Mouse (Mus musculus): Measurements from ENCODE around the gene Tdo2. TPM values are rescaled to one million over a fixed set of nuclear protein-coding genes. Genes with fewer than 3 reads are reported as not detected.

Tdo2 gene
- total RNA-seq, 2 experiments from 2014 or later = not detected

DNA sequence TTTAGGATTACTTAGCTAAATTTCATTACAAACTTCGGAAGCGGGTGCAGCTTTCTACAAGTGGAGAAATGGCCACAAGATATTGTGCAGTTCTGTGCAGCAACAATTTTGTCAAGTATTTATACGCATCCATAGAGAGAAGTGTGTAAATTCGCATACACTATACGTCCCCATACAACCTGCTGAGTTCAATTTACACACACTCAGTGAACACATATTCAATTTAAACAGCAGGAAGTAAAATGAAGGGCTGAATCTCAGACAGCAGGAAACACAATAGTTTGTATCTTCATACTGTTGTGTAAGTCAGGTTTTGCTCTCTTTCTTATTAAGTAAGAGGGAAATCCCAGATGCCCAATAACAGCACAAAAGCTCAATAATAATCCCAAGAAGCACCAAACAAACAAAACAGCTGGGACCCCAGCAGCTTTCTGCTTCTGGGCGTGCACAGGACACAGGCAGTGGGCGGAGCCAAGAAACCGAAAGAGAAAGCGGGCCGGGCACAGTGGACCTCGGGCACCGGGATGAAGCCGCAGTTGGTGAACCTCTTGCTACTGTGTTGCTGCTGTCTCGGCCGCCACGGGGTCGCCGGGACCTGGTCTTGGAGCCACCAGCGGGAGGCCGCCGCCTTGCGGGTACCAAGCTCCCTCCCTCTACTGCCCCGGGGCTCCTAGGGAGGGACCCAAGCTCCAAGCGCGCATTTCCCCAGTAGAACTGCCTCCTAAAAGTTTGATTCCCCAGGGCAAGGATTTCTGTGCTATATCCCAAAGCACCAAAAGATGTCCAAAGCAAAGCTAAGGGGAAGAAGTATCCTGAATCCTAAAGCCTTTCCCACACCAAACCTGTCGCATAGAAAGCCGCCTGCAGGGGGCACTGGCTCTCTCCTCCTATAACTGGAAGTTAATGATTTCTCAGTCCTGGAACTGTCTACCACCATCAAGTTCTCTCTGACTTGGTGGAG lies 43.6 kb downstream of the Tdo2 start, which contains the start of gene Ctso:
TSS of gene Ctso (plus strand) at position 461 of the 961 bp plus-strand sequence.
- TF ChIP-seq CTCF (IDR thresholded peaks at IDR 0.05) = peak; percentile 84
- H3K27ac ChIP-seq = peak within 1 kb of the TSS; percentile 99
- peak; percentile 91 for DNase-seq
- intact Hi-C loops (cut with DNase I) = no loop called here
- H3K4me3 ChIP-seq = peak within 1 kb of the TSS; percentile 86

DNA sequence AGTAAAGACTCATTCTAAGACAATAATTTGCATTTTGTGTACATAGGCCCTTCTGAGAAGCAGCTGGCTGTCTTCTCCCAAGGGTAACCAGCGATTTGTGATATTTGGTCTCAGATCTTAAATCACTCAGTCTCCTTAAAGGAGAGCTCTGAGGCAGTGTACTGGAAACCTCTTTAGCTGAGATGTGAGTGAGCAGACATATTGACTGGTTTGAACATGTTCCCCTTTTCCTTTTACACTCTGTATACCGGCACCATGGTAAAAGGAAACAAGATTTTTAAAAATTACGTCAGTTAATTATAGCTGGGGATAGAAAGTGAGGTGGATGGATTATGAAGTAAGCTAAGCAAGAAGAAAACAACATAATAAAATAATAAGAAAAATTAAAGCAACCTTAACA lies 44.3 kb downstream of the Tdo2 start:
- H3K4me3 ChIP-seq = no peak overlapping the region
- no peak for TF ChIP-seq CTCF (IDR thresholded peaks at IDR 0.05)
- no peak for DNase-seq
- H3K27ac ChIP-seq = peak overlapping the region; percentile 99
- intact Hi-C loops (cut with DNase I) = no loop called here

DNA sequence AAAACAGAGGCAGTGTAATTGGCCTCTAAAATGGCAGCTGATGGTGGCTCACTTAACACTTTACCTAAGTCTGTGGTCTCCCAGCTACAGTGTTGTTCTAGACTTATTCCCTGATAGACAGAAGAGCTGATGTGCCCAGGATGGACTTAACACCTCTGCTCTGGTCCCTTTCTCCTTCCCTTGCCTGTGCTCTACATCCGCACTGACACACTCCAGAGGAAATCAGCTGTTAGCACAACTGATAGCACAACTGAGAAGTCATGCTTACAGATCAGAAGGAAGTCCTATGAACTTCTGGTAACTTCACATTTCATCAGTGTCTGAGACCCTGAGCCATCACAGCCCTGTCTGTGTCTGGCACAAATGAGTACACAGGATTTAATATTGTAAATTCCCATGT lies 46.9 kb downstream of the Tdo2 start:
- intact Hi-C loops (cut with DNase I) = loop anchor here (10.0 kb wide), 1 partner anchor 894 kb away; the partner anchor contains the start of gene Pdgfc
- no peak overlapping the region for H3K4me3 ChIP-seq

DNA sequence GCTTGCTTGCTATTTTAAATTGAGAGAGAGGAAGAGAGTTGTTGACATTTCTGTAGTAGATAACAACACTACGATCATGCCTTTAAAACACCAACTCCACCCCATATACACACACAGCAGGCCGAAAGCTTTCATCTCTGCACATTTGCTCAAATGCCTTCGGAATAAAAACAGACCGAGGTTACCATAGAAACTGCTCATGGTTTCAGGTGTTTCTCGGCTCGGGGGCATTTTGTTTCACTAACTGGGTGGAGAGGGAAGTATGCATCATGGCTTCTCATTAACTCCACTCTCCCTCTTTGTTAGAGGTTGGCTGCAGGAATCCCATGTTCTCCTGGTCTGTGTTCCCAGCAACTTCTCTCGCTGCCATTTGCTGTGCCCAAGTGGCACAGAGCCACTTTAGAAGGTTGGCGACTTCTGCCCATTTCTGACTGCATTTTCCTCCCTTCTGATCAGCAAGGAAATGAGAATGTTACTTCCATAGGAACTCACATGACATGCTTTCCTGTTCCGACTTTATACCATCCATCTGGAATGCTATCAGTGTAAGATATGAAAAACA lies 49.2 kb downstream of the Tdo2 start:
- H3K27ac ChIP-seq = no peak overlapping the region
- intact Hi-C loops (cut with DNase I) = loop anchor here (10.0 kb wide), 1 partner anchor 892 kb away; the partner anchor contains the start of gene Pdgfc
- TF ChIP-seq CTCF (IDR thresholded peaks at IDR 0.05) = no peak
- no peak for DNase-seq
- no peak overlapping the region for H3K4me3 ChIP-seq

More for the DNA sequence above, 46.9 kb downstream of the Tdo2 start:
- H3K27ac ChIP-seq = no peak overlapping the region
- no peak for DNase-seq
- TF ChIP-seq CTCF (IDR thresholded peaks at IDR 0.05) = no peak

DNA sequence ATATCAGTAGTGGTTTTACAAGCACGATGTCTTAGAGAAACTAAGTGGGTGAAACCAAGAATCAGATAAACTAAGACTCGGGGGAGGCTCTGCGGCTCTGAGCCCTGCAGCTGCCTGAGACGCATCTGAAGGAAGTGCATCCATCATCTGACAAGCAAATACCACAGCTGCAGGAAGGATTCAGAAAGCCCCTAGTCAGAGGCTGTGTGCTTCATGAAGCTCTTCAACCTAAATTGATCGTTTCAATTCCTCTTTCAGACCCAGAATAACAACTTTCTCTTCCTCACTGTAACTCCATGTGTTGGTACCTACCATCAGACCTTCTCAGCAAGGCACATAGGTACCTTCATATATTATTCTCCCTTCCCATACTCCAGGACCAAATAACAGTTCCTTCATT lies 50.1 kb downstream of the Tdo2 start:
- no peak overlapping the region for H3K4me3 ChIP-seq
- no peak overlapping the region for H3K27ac ChIP-seq
- intact Hi-C loops (cut with DNase I) = loop anchor here (10.0 kb wide), 1 partner anchor 891 kb away; the partner anchor contains the start of gene Pdgfc
- DNase-seq = no peak
- TF ChIP-seq CTCF (IDR thresholded peaks at IDR 0.05) = no peak

DNA sequence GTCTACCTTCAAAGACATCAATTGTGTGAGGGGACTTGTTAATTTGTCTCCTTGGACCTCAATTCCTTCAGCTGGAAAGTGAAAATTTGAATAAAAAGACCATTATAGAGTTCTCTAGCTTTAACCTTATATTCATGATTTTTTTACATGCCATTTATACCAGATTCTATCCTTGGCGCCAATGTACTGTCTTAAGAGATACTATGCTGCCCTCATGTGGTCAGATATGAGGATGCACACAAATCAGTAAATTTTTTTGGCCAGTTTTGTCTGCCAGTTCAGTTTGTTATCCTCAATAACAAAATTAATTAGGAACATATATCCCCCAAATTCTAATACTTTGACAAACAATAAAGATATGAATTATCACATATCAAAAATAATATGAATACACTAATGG lies 51.1 kb downstream of the Tdo2 start:
- Histone ChIP-seq H3K4me3 (no peak overlapping the region), H3K27ac (no peak overlapping the region)
- peak; percentile 84 for TF ChIP-seq CTCF (IDR thresholded peaks at IDR 0.05)
- DNase-seq = no peak
- intact Hi-C loops (cut with DNase I) = loop anchor here (5.0 to 10.0 kb wide), 2 partner anchors 890 to 968 kb away; partner anchors contain the start of gene Pdgfc

DNA sequence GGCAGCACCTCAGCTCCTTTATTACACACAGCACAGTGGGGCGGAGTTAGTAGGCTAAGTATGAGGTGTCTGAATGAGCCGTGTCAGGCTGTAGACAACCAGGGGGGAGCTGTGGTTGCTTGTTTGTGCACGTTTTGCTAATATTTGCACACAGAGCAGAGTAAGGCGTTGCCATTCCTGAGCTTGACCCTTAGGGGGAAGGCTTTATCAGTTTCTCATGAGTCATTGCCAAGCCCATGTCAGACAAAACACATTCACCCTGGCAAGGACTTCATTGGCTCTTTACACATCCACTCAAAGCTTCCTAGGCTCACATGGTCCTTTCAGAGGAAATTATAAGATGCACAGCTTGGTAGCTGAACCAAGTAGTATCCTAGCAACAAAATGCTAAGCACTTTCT lies 53.1 kb downstream of the Tdo2 start:
- no peak for TF ChIP-seq CTCF (IDR thresholded peaks at IDR 0.05)
- DNase-seq = no peak
- intact Hi-C loops (cut with DNase I) = loop anchor here (5.0 to 10.0 kb wide), 2 partner anchors 888 to 966 kb away; partner anchors contain the start of gene Pdgfc
- no peak overlapping the region for H3K27ac ChIP-seq
- no peak overlapping the region for H3K4me3 ChIP-seq

DNA sequence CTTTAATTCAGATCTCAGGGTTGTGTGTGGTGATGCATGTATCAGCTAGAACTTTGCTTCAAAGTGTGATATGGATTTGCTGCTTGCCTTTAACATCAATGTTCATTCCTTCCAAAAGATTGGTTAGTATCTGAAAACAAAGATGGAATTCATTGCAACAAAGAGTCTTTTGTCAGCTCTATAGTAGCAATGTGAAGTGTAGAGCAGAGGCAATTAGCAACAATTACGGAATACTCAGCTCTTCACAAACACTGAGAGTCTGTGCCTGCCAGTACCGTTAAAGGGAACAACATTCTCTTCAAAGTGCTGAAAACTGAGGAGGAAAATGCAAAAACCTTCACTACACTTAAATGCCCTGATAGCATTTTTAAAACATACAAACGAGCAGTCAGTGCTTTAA lies 56.3 kb downstream of the Tdo2 start:
- DNase-seq = no peak
- TF ChIP-seq CTCF (IDR thresholded peaks at IDR 0.05) = no peak
- H3K4me3 ChIP-seq = no peak overlapping the region
- intact Hi-C loops (cut with DNase I) = loop anchor here (5.0 to 10.0 kb wide), 2 partner anchors 885 to 962 kb away; partner anchors contain the start of gene Pdgfc
- no peak overlapping the region for H3K27ac ChIP-seq

DNA sequence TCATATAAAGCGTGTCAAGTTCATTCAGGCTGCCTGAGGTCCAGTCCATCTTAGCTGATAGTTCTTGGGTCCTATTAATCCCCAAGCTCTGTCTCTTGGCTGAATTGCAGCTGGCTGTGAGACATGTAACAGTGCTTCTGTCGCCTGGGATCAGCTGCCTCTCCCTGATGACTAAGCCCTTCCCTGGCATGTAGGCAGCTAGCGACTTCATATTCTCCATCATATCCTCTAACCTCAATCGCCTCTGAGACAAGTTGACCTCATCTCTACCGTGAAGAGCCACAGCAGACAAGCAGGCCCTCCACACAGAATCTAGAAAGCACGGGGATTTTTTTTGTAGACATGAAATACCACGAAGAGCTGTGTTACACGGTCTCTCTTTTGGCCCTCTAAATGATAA lies 57.8 kb downstream of the Tdo2 start:
- intact Hi-C loops (cut with DNase I) = no loop called here
- H3K4me3 ChIP-seq = no peak overlapping the region
- no peak overlapping the region for H3K27ac ChIP-seq

DNA sequence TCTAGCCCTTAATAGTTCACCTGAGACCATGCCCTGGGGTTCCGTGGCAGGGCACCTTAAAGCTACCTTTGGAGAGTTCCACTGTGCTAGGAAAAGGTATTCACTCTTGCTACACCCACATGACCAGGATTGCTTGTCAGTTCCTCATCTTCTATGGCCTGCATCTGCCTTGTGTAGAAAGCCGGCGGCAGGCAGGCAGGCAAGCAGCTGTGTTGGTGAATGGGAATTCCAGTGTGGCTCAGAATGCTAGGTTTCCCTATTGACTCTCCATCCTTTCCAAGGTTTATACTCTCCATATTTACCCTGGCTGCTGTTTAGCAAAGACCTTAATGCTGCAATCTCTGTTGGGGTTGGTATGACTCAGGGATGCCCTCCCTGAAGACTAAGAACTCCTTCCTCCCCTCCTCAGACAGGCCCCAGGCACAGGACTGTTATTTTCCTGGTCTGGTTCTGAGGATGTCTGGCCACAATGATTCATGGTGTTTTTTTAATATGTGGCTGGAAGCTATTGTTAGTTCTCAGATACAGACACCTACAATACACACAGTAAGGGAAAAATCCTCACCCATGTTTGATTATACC lies 58.6 kb downstream of the Tdo2 start:
- intact Hi-C loops (cut with DNase I) = no loop called here
- H3K27ac ChIP-seq = no peak overlapping the region
- no peak for TF ChIP-seq CTCF (IDR thresholded peaks at IDR 0.05)
- H3K4me3 ChIP-seq = no peak overlapping the region
- DNase-seq = no peak

More for the DNA sequence above, 57.8 kb downstream of the Tdo2 start:
- DNase-seq = no peak
- TF ChIP-seq CTCF (IDR thresholded peaks at IDR 0.05) = no peak

DNA sequence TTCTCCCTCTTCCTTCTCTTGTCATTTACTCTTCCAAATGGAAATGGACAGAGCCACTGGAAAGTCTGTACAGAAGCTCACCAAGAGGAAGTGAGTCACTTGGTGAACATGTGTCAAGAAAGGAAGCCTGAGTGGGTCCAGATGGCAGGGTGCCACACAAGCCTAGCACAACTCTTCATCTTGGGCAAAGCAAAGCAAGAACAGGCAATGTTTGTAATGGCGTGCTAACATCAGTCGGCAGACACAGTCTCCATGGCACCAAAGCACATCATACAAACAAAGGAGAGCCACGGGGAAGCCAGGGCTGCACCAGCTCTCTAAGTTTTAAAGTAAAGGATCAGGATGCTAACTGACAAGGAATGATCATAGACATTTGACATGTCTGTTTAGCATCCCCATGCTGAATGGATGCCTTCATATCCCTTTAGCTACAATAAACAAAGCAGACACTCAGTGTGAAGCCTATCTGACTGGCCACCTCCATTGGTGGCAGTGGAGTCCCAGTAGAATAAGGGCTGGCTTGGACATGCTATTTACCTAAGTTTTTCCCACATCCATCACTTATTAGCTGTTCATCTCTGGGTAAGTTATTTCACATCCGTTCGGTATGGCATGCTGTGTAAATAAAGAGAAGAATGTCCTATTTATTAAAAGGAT lies 59.8 kb downstream of the Tdo2 start:
- no peak for DNase-seq
- no peak for TF ChIP-seq CTCF (IDR thresholded peaks at IDR 0.05)
- no peak overlapping the region for H3K27ac ChIP-seq
- no peak overlapping the region for H3K4me3 ChIP-seq
- intact Hi-C loops (cut with DNase I) = no loop called here
